Mouse (Mus musculus): ENCODE results near the gene Spire2. TPM values are rescaled to one million over a fixed set of nuclear protein-coding genes. Genes with fewer than 3 reads are reported as not detected.

The Spire2 gene
- polyA plus RNA-seq, 1 experiment = 56.2 TPM

DNA sequence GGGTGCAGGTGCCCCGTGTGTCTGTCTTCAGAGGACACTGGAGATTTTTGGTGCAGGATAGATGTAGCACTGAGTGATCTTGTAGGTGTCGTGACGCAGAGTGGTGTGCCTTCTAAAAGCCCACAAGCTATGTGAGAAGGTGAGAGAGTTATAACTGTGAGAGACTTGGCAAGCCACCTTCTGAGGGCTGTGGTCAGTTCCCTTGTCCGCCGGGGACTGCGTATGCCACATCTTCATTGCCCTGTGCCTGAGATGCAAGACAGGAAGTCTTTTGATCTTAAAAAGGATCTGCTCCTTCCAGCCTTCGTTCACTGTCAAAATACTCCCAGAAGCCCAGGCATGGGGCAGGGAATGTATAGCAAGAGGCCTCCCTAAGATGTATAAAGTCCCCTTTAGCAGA lies 10.4 kb downstream of the Spire2 start:
- H3K27me3 ChIP-seq (ENCODE audit: control insufficient read depth, insufficient read depth, low read length) = no peaks in the 10 kb centered on the region
- peaks cover 21% of the 10 kb centered on the region for H3K4me1 ChIP-seq (ENCODE audit: control insufficient read depth, insufficient read depth, insufficient read length, low read length)
- H3K27ac ChIP-seq (ENCODE audit: insufficient read depth, low read depth, low read length) = 0 out of 2 replicates have a peak overlapping the region, but pooled peaks have one; percentile 32
- no peak overlapping the region for H3K4me3 ChIP-seq (ENCODE audit: low read depth, low read length)
- 76% methylated on average over 7 of the region's 7 CpGs for WGBS
- H3K36me3 ChIP-seq (ENCODE audit: control insufficient read depth, insufficient read depth, low read length) = peaks cover 1% of the 10 kb centered on the region
- TF ChIP-seq POLR2A (IDR thresholded peaks at IDR 0.05; ENCODE audit: low read depth, low read length) = no peak

GRCm38 (mm10) chr8:123343422-123343821 lies 10.9 kb downstream of the Spire2 start:
- H3K27me3 ChIP-seq (ENCODE audit: control insufficient read depth, insufficient read depth, low read length) = no peaks in the 10 kb centered on the region
- TF ChIP-seq CTCF (IDR thresholded peaks at IDR 0.05; ENCODE audit: extremely low read depth, insufficient read length, insufficient replicate concordance, low read depth, low read length) (no peak), POLR2A (IDR thresholded peaks at IDR 0.05; ENCODE audit: low read depth, low read length) (no peak)
- H3K4me1 ChIP-seq (ENCODE audit: control insufficient read depth, insufficient read depth, insufficient read length, low read length) = peaks cover 16% of the 10 kb centered on the region
- H3K36me3 ChIP-seq (ENCODE audit: control insufficient read depth, insufficient read depth, low read length) = peaks cover 4% of the 10 kb centered on the region
- 85% methylated on average over 12 of the region's 12 CpGs for WGBS
- no peak overlapping the region for H3K4me3 ChIP-seq (ENCODE audit: low read depth, low read length)
- H3K27ac ChIP-seq (ENCODE audit: insufficient read depth, low read depth, low read length) = no peak overlapping the region

GRCm38 (mm10) chr8:123345135-123345534 lies 12.6 kb downstream of the Spire2 start:
- Histone ChIP-seq H3K4me1 (ENCODE audit: control insufficient read depth, insufficient read depth, insufficient read length, low read length) (peaks cover 13% of the 10 kb centered on the region), H3K36me3 (ENCODE audit: control insufficient read depth, insufficient read depth, low read length) (peaks cover 6% of the 10 kb centered on the region), H3K27ac (ENCODE audit: insufficient read depth, low read depth, low read length) (no peak overlapping the region), H3K4me3 (ENCODE audit: low read depth, low read length) (no peak overlapping the region), H3K27me3 (ENCODE audit: control insufficient read depth, insufficient read depth, low read length) (no peaks in the 10 kb centered on the region)
- WGBS = 85% methylated on average over 8 of the region's 8 CpGs
- TF ChIP-seq CTCF (IDR thresholded peaks at IDR 0.05; ENCODE audit: extremely low read depth, insufficient read length, insufficient replicate concordance, low read depth, low read length) = no peak
- no peak for TF ChIP-seq POLR2A (IDR thresholded peaks at IDR 0.05; ENCODE audit: low read depth, low read length)

GRCm38 (mm10) chr8:123345856-123346255 lies 13.3 kb downstream of the Spire2 start:
- Histone ChIP-seq H3K27me3 (ENCODE audit: control insufficient read depth, insufficient read depth, low read length) (no peaks in the 10 kb centered on the region), H3K4me3 (ENCODE audit: low read depth, low read length) (no peak overlapping the region), H3K36me3 (ENCODE audit: control insufficient read depth, insufficient read depth, low read length) (peaks cover 7% of the 10 kb centered on the region), H3K27ac (ENCODE audit: insufficient read depth, low read depth, low read length) (no peak overlapping the region), H3K4me1 (ENCODE audit: control insufficient read depth, insufficient read depth, insufficient read length, low read length) (peaks cover 12% of the 10 kb centered on the region)
- TF ChIP-seq CTCF (IDR thresholded peaks at IDR 0.05; ENCODE audit: extremely low read depth, insufficient read length, insufficient replicate concordance, low read depth, low read length) (no peak), POLR2A (IDR thresholded peaks at IDR 0.05; ENCODE audit: low read depth, low read length) (no peak)
- 78% methylated on average over 6 of the region's 6 CpGs for WGBS

DNA sequence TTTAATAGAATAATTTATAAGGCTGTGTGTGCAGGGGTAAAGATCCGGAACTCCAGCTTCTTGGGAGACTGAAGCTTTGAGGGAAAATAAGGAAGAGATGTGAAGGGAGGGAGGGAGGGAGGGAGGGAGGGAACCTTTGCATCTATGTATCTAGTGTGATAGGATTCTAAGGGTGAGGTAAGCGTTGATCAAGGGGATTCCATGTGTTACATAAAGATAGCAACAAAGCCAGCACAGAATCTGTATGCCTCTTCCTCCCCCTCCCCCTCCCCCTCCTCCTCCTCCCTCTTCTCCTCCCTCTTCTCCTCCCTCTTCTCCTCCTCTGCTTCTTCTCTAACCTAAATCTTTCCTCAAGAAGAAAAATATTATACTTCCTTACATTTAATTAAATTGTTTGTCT lies 14.8 kb downstream of the Spire2 start:
- no peaks in the 10 kb centered on the region for H3K27me3 ChIP-seq (ENCODE audit: control insufficient read depth, insufficient read depth, low read length)
- H3K36me3 ChIP-seq (ENCODE audit: control insufficient read depth, insufficient read depth, low read length) = peaks cover 7% of the 10 kb centered on the region
- H3K4me1 ChIP-seq (ENCODE audit: control insufficient read depth, insufficient read depth, insufficient read length, low read length) = peaks cover 4% of the 10 kb centered on the region; the same call in 1 of the 2 replicates
- no peak overlapping the region for H3K4me3 ChIP-seq (ENCODE audit: low read depth, low read length)
- no peak overlapping the region for H3K27ac ChIP-seq (ENCODE audit: insufficient read depth, low read depth, low read length)
- WGBS = 75% methylated on average over 2 of the region's 2 CpGs
- TF ChIP-seq POLR2A (IDR thresholded peaks at IDR 0.05; ENCODE audit: low read depth, low read length) (no peak), CTCF (IDR thresholded peaks at IDR 0.05; ENCODE audit: extremely low read depth, insufficient read length, insufficient replicate concordance, low read depth, low read length) (no peak)

GRCm38 (mm10) chr8:123348237-123348843 lies 15.8 kb downstream of the Spire2 start:
- Histone ChIP-seq H3K36me3 (ENCODE audit: control insufficient read depth, insufficient read depth, low read length) (peaks cover 7% of the 10 kb centered on the region), H3K27ac (ENCODE audit: insufficient read depth, low read depth, low read length) (no peak overlapping the region), H3K27me3 (ENCODE audit: control insufficient read depth, insufficient read depth, low read length) (no peaks in the 10 kb centered on the region), H3K4me1 (ENCODE audit: control insufficient read depth, insufficient read depth, insufficient read length, low read length) (no peaks in the 10 kb centered on the region), H3K4me3 (ENCODE audit: low read depth, low read length) (no peak overlapping the region)
- no peak for TF ChIP-seq CTCF (IDR thresholded peaks at IDR 0.05; ENCODE audit: extremely low read depth, insufficient read length, insufficient replicate concordance, low read depth, low read length)
- no peak for TF ChIP-seq POLR2A (IDR thresholded peaks at IDR 0.05; ENCODE audit: low read depth, low read length)
- 67% methylated on average over 9 of the region's 9 CpGs for WGBS

DNA sequence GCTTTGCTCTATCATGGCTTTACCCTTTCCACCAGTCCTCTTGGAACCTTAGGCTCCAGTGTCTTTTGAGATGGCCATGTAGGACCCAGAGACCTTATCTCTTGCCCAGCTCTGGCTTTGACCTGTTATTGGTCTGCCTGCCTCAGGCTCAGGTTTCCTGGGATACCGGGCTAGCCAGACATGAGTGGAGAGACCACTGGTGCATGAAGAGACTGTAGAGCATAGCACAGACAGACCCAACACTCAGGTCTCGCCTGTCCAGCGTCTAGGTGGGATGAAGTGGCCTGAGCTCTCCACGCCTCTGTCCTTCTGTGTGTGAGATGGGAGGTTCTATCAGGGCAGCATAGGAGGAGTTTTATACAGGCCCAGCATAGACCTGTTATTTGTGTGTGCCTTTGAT lies 16.6 kb downstream of the Spire2 start:
- Histone ChIP-seq H3K36me3 (ENCODE audit: control insufficient read depth, insufficient read depth, low read length) (peaks cover 7% of the 10 kb centered on the region), H3K4me1 (ENCODE audit: control insufficient read depth, insufficient read depth, insufficient read length, low read length) (no peaks in the 10 kb centered on the region), H3K4me3 (ENCODE audit: low read depth, low read length) (no peak overlapping the region), H3K27ac (ENCODE audit: insufficient read depth, low read depth, low read length) (no peak overlapping the region), H3K27me3 (ENCODE audit: control insufficient read depth, insufficient read depth, low read length) (no peaks in the 10 kb centered on the region)
- no peak for TF ChIP-seq POLR2A (IDR thresholded peaks at IDR 0.05; ENCODE audit: low read depth, low read length)
- TF ChIP-seq CTCF (IDR thresholded peaks at IDR 0.05; ENCODE audit: extremely low read depth, insufficient read length, insufficient replicate concordance, low read depth, low read length) = no peak
- 93% methylated on average over 4 of the region's 4 CpGs for WGBS
